Mouse (Mus musculus) retina, adult 2 months (tissue): Measurements from ENCODE around the gene Cyp2c70.
"Not testable (repeated sequence)": the region's sequence is repeated elsewhere in the genome, so short reads cannot be mapped to it uniquely, and the experiment has no call there.

Source experiments
- DNase-seq: peaks from one replicate; pipeline ENCODE4 v3.0.0-alpha.2; 2012; ENCODE audit warnings: low read depth, low spot score

Gene Cyp2c70

DNA sequence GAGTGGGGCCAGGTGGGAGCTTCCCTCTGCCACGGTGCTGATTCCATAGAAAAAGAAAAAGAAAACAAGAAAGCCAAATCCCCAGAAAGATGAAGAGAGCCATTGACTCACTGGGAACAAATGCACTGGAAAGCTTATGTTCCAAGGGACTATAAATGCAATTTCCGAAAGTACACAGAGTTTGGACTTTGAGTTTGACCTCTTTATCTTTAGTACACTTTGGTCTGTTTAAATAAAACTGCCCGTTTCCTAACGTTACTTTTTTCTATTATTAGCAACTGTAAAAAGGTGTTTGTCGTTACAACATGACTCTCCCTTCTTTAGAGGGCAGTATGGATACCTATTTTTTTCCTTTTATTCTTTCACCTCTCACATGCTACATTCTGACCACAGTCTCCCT, at the start of gene Cyp2c70:
Gene Cyp2c70, minus strand, starts transcription at position 174 of the 400 bp plus-strand sequence.
- DNase-seq, result no peak

DNA sequence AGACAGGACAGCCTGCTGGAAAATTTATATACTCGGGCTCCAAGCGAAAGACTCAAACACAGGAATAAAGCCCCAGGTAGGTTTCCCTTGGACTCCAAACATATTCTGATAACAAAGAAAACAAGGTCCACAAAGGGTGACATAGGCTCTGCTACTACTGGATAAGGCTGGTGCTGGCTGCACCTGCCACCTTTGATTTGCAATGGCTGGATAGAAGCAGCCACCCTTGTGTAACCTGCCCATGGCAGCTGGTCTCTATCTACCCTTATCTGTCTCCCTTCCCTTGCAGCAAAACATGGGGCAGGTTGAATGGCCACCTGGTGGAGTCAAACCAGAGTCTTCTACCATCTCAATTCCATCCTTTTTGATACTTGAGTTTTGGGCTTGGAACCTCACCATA, 45.4 kb upstream of the Cyp2c70 start:
- no peak for DNase-seq

DNA sequence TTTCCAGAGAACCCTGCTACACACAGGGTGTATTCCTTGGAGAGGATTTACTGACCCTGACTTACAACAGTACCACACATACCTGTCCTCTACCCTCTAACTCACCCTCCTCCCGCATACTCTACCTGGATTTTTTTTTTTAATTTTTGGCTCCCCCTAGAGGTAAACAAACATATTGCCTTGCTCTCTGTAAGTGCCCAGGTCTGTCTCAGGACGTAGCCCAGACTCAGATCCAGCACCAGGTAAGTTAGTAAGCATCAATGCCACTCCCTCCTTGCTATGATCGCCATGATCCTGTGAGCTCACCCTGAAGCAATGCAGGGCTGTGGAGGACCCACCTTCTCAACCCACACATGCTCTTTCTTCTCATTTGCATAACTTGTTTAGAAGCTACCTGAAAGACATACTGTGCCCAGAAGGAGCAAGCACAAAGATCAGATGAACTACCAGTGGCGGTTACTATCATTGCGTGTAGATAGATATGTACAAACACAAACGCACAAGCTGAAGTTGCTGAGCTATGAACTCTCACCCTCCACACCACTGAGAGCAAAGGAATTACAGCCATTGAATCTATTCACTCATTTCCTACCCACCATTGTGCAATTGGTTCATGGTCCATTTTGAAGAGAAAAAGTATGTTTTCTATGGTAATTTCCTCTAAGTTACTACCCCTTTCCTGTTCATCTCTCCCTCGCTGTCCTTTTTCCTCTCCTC, 44.9 kb upstream of the Cyp2c70 start:
- no peak for DNase-seq

- DNase-seq, result no peak
Observed at GRCm38 (mm10) chr19:40231074-40231738, 44.1 kb upstream of the Cyp2c70 start.

GRCm38 (mm10) chr19:40226516-40227151, 39.5 kb upstream of the Cyp2c70 start:
- no peak for DNase-seq

DNA sequence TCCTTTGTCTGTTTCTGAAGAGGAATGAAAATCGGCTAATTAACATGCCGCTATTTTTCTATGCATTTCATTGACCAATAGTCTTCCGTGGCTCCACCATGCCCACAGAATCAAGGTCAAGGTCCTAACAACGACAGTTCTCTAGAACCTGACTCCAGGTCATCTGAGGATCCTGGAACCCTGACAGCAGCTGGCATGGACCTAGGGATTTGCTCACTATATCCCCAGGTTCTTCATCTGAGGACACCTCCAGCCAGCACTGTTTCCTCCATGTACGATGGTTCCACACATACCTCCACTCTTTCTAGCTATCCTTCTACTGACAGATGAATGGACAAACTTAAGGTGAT, 38.6 kb upstream of the Cyp2c70 start:
- DNase-seq, result no peak

DNA sequence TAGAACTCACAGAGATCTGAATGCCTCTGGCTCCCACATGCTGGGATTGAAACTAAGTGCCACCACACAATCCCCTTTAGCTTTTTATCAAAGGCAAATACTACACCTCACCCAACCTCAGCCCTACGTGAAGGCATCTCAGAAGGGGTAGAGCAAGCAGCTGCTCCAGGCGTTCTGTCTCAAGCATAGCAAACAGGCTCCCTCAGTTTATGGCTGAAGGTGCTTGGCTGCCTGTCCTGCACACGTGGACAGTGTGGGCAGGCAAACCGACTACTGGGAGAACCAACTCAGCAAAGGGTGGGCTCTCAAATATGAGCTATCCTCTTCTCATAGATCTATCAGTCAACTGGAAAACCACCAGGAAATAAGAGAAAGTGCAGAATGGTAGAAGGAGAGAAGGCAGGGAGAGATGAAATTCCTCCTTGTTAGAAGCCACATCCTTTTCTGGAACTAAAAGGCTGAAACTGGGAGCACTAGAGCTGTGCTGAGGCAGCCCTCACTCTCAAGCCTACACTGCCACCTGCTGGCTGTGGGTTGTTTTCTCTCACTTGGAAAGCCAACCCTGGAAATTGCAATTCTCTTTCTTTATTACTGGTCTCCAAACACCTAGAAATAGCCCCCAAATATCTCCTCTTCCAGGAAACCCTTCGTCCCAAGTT, 38.1 kb upstream of the Cyp2c70 start:
- DNase-seq, result peak; percentile 16

DNA sequence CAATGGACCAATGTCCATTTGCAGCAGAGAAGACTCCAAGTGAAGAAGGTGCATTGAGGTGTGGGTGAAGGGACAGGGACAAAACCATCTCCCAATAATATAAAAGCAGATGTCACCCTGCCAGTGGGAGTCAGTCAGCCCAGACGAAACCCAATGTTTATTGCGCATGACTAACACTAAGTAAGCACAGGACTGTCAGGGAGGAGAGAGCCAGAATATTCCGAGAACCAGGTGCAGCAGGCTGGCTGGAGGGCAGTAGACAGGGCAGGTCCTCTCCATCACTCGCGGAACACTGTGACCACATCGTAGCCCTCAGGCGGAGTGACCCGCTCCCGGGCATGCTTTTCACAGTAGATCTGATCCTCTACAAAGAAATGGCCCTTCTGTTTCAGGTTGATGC, 35.2 kb upstream of the Cyp2c70 start:
- not testable (repeated sequence) for DNase-seq

DNA sequence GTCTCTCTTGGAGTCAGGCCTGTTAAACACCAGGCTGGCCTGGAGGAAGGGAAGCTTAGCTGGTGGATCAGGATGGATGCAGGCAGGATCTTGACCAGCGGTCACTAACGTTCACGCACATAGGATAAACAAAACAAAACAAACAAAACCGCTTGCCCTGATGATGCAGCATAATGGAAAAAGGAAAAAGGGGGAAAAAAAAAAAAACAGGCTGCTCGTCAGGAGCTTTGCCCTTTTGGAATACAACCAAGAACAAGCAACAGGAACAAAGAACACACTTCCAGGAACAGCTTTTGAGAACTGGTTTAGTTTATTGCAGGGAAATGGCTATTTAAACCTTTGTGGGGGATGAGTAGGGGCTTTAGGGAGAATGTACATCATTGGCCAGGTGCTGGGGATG, 33.7 kb upstream of the Cyp2c70 start:
- DNase-seq, result no peak

- not testable (repeated sequence) for DNase-seq
Observed at GRCm38 (mm10) chr19:40202947-40203346, 15.8 kb upstream of the Cyp2c70 start.

- no peak for DNase-seq
Observed at GRCm38 (mm10) chr19:40190596-40190995, 3.5 kb upstream of the Cyp2c70 start.

DNA sequence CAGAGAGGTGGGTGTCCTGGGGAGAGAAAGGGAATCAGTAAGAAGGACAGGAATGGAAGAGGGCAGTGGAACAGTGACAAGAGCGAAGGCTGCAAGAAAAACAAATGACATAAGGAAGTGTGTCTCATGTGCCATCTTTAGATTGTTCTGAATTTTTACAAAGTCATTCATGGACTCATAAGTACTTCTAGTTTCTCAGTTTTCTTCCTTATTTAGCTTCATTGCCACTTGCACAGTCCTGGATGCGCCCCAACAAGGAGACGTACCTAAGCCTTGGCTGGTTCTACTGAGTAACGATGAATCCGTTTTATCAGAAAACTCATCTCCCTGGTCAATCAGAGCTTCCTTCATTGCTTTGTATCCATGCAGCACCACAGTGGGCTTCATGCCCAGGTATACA, 3.5 kb downstream of the Cyp2c70 start:
- DNase-seq, result no peak

- no peak for DNase-seq
Observed at GRCm38 (mm10) chr19:40178311-40178710, 8.8 kb downstream of the Cyp2c70 start.

- not testable (repeated sequence) for DNase-seq
Observed at GRCm38 (mm10) chr19:40168391-40168790, 18.7 kb downstream of the Cyp2c70 start.

DNA sequence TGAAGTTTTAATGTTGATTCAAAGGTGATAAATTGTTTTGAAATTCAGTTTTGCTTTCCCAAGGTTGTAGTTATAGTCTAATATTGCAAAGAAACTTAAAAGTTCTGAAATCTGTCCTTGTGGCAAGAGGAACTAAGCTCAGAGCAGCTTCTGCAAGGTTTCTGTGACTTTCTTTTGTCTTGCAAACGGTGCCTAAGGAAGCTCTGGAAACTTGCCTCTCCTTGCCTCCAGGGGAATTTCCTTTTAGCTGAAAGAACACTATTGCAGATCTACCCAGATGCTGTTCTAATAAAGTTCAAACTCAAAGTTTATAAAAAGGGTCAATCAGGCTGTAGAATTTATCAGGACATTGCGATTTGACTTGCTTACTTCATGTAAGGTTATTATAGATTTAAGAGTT, 60.1 kb downstream of the Cyp2c70 start:
- not testable (repeated sequence) for DNase-seq

DNA sequence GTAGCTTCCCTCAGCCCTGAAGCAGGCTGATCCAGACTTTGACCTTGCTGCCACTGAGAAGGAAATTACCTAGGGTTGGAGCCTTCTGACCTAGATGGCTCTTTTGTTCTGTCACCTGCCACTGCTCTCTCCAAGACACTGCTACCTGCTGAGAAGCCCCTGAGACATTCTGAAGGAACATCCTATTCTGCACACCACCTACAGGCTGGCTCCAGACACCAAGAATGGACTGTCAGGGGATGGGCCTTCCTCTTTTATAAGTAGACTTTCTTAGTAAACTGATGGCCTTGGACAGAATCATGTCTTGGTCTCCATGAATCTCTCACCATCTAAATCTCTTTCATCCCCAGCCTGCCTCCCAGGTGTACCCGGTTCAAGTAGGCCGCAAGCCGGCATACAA, 62.0 kb downstream of the Cyp2c70 start:
- DNase-seq, result not testable (repeated sequence)

GRCm38 (mm10) chr19:40119624-40120023, 67.5 kb downstream of the Cyp2c70 start:
- DNase-seq, result not testable (repeated sequence)
